Mouse (Mus musculus) monocyte, adult 5-6 weeks (primary cell): ENCODE data around the gene Tmem11. TPM values are rescaled to one million over a fixed set of nuclear protein-coding genes. Genes with fewer than 3 reads are reported as not detected.

ENCODE experiments used
- ATAC-seq: fragments of 153-309, 156-312 bp; replicated peaks from 2 replicates; pipeline ENCODE4 v1.8.0; 2017; ENCODE audit warnings: mild to moderate bottlenecking; ENCODE audit not compliant: low TSS enrichment, insufficient number of reproducible peaks, severe bottlenecking, poor library complexity, low FRiP score
- total RNA-seq: library from RNA; stranded (forward); fragments of 200-1000, 200-491, 200-594 nt; gene quantifications from 3 replicates; pipeline ENCODE4 v1.2.3, GENCODE M21; 2017

Gene Tmem11
- total RNA-seq, 1 experiment from 2014 or later, result 37.3 TPM

DNA sequence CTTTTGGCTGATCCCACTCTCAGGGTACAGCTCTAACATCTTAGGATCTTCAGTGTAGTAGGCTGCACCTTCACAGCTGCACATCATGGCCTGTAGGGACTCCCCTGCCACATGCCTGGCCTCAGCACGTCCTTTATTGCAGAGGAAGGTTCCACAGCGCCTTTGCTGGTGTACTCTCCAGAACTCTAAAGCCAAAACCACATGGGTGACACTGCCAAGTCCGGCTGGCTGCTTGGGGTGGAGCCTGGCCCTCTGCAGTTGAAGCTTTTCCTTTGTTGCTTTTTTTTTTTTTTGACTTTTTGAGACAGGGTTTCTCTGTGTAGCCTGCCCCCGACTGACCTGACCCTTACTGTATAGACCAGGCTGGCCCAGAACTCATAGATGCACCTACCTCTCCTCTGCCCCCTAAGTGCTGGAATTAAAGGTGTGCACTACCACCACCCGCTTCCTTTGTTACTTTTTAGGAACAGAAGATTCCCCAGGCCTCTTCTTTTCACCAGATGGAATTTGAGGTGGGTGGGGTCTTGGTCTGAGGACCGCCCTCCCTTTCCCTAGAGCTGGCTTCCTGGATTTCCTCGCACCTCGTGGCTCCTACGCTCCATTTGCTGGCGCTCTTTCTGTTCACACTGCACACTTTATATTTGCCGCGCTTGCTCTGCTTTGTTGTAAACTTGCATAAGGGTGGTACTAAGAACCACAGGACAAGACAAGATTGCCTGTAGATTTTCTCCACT lies 37.4 kb downstream of the Tmem11 start:
- ATAC-seq, result no peak

DNA sequence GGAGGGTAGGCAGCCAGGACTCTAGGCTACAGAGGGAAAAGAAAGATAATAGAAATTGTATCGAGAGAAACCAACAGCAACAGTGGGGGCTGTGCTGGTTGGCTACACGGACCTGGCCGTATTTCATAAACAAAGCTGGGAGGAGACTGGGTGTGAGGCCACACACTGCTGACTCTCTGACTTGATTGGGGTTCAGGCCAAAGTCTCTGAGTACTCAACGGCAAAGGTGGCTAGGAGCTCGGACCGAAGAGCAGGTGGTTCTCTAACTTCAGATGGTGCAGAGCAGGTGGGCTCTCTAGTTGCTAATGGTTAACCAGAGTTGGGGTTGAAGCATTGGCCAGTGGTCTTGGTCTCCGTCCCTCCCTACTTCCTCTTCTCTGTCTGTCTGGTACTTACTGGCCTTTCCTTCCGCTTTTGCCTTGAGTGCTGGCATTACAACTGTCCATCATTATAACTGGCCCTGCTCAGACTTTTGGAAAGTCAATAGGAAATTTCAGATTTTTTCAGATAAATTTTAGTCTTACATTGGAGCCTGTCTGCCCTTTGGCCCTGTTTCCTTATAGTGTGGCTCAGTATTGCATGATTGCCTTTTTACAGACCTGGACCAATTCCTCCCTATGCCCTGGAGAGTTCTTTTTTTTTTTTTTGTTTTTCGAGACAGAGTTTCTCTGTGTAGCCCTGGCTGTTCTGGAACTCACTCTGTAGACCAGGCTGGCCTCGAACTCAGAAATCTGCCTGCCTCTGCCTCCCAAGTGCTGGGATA lies 41.2 kb downstream of the Tmem11 start:
- peak; percentile 66; the same call in 1 of the 2 replicates for ATAC-seq

DNA sequence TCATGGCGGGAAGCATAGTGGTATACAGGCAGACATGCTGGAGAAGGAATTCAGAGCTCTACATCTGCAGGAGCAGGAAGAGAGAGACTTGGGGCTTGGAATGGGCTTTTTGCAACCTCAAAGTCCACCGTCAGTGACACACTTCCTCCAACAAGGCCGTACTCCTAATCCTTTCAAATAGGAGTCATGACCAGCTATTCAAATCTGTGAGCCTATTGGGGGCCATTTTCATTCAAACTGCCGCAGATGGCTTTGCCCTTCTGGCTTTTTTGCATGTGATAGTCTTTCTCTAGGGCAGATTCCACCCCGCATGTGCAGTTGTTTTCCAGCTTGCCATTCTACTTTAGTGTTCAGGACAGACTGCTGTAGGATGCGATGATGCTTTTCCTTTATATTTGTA lies 42.2 kb downstream of the Tmem11 start:
- no peak for ATAC-seq

DNA sequence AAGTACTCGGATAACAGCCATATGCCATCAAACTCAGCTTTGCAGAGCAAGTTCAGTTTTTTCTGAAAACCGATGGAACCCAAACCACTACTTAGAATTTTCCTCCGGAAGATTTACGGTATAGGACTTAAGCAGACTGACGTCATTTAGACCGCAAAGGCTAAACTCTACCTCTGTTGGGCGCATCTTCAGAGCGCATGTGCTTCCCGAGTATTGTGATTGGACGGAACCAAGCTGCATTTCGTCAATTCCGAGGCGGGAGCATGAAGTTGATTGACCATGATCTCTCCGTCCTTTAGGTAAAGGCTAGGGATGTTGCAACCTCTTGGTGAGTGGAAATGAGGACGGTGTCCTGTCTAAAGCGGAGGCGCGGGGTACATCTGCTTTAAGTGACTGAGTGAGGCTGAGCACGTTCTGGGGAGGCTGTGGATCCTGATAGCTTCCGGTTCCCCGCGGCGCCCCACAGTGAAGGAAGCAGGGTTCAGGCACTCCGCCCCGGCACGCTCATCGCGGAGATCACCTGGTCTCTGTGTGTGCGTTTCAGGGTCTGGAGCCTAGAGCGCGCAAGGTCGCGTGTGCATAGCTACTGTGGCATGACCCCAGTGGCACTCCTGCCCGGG lies 48.5 kb downstream of the Tmem11 start, which contains the start of gene Dhrs7b:
TSS of gene Dhrs7b (plus strand) at position 199 of the 620 bp plus-strand sequence.
- peak; percentile 98 for ATAC-seq

DNA sequence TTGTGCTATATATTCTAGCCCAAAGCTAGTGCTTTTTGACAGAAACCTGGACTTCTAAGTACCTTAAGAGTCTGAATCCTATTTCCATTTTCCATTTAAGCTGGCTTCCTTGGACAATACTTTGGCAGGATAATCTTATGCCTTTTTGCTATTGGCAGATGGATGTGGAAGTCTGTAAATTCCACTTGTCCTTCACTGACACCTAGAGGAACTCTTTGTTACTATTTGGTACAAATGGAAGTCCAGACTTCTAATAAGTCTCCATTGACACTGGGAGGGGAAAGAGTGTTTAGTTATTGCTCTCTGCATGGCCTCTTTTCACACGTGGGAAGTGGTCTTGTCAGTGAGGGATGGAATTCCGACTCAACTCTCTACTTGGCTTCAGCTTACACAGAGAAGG lies 50.2 kb downstream of the Tmem11 start:
- ATAC-seq, result no peak

DNA sequence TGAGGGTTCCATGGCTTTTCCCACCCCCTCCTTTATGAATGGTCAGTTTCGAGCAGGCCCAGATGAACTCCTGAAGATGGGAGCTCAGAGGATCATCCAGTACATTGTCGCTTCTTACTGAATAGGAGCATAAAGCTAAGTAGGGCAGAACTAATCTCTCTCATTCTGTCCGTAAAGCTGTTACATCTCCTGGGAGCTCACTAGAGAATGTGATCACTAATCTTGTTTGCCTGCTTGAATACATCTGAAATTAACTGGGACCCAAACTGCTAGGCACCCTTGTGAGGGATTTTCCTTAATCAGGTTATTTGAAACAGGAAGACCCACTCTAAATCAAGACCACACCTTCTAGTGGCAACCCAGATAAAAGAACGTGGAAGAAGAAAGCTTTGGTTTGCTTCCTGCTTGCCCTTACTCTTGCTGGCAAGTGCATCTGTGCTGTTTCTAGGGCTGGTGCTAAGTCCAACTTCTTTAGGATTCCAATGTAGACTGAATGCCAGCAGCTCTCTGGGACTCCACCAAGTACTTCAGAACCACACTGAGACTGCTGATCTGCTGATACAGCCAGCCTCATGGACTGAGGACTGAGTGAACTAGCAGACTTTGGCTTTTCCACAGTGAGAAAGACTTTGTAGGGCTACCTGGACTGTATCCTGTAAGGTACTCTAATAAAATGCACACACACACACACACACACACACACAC lies 51.7 kb downstream of the Tmem11 start:
- ATAC-seq, result no peak

DNA sequence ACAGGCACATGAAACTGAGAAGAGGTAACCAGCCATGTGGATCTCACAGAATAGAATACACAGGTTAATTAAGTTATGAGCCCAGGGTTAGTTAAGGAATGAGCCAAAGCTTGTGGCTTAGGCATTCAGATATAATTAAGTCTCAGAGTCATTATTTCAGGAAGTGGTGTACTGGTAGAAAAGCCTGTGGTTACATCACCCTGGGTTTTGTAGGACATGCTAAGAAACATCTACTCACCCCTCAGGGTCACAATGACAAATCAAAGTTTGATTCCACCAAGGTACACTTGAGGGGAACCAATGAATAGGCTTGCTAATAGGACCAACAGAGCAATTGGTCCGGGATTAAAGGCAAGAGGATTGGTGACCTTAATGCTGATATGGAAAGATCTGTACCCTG lies 52.4 kb downstream of the Tmem11 start:
- ATAC-seq, result no peak

DNA sequence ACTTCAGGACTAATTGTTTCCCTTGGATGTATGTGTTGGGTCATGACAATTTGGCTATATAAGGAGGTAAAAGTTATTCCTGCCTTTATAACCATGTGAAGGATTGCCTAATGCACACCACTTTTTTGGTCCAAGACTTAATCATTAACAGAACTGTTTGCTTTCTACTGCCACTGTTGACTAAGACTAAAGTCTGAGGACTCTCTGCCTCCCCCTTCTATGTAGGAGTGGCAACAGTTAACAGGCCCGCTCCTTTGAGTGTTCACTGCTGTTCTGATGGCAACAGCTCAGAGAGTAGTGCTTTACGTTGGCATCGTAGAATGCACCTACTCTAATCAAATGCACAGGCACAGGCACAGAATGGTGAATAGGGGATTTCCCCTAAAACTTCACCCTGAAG lies 53.9 kb downstream of the Tmem11 start:
- no peak for ATAC-seq

DNA sequence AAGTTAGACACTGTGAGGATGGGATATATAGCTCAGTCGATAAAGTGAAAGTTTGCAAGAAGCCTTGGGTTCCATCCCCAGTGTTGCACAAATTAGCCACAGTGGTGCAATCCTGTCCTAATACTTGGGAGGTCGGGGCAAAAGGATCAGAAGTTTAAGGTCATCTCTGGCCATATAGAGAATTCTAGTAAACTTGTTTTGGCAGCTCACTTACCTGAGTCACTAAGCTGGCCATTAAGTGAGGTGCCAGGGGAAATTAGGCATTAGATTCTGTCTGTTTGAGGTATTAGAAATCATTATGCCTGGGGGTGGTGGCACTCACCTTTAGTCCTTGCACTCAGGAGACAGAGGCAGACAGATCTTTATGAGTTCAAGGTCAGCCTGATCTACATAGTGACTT lies 55.3 kb downstream of the Tmem11 start:
- no peak for ATAC-seq

DNA sequence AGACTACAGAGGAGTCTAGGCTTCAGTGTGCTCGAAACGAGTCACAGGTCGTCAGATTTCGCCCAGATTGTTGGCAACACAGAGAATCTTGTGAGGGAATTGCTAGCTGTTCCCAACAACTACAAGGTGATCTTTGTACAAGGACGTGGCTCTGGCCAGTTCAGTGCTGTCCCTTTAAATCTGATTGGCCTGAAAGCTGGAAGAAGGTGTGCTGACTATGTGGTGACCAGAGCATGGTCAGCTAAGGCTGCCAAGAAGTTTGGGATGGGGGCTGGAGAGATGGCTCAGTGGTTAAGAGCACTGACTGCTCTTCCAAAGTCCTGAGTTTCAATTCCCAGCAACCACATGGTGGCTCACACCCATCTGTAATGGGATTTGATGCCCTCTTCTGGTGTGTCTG lies 62.7 kb downstream of the Tmem11 start:
- no peak for ATAC-seq

Other genes with a start within 250 kb of the Tmem11 start
- gene Llgl1, start 179.5 kb downstream of the Tmem11 start, total RNA-seq, result 5.3 to 8.3 TPM (median 5.3 TPM) in 3 replicates
- gene Flii, start 152.0 kb downstream of the Tmem11 start, total RNA-seq, result 279 to 316 TPM (median 279 TPM) in 3 replicates
- 7.8 to 17.2 TPM (median 10.3 TPM) in 3 replicates for gene Mief2, start 150.9 kb downstream of the Tmem11 start, total RNA-seq
- gene Top3a, start 101.9 kb downstream of the Tmem11 start, total RNA-seq, result 13.7 to 17.6 TPM (median 15.4 TPM) in 3 replicates
- gene Smcr8, start 101.7 kb downstream of the Tmem11 start, total RNA-seq, result 13.8 to 29.7 TPM (median 16.2 TPM) in 3 replicates
- 0.58 to 7.1 TPM (median 3.8 TPM) in 3 replicates for gene Shmt1, start 67.6 kb downstream of the Tmem11 start, total RNA-seq
- 13.4 to 21.7 TPM (median 18.0 TPM) in 3 replicates for gene Dhrs7b, start 48.6 kb downstream of the Tmem11 start, total RNA-seq
- gene Natd1, start 35.5 kb upstream of the Tmem11 start, total RNA-seq, result 2.9 to 3.2 TPM (median 3.0 TPM) in 3 replicates
- 22.4 to 28.9 TPM (median 27.8 TPM) in 3 replicates for gene Map2k3, start 52.8 kb upstream of the Tmem11 start, total RNA-seq
- not detected in 3 replicates for gene Kcnj12, start 143.3 kb upstream of the Tmem11 start, total RNA-seq
- gene Tnfrsf13b, start 247.5 kb upstream of the Tmem11 start, total RNA-seq, result 39.9 to 75.6 TPM (median 53.5 TPM) in 3 replicates